Mouse (Mus musculus) MEL (cell line): ENCODE results near the gene Kcnt2. TPM values are rescaled to one million over a fixed set of nuclear protein-coding genes. Genes with fewer than 3 reads are reported as not detected.

Experiments used
- DNase-seq: peaks from one replicate; pipeline ENCODE4 v3.0.0; 2011; ENCODE audit warnings: low read depth, low spot score
- H3K27ac ChIP-seq: 2 replicates; pipeline ENCODE4 v1.5.1; 2012; ENCODE audit warnings: low read depth, mild to moderate bottlenecking, control low read depth, low read length, moderate library complexity; ENCODE audit not compliant: control insufficient read depth
- H3K27me3 ChIP-seq, 2 experiments: fragments of 150-350 bp in 1 of 2; sonication (generic) in 1 of 2; 2 replicates each; pipeline ENCODE4 v1.6.1; 2012; ENCODE audit warnings: low read length in 2 of 2, mild to moderate bottlenecking in 2 of 2, improper control_type of control experiment in 1 of 2, moderate library complexity in 1 of 2; ENCODE audit not compliant: insufficient read depth in 2 of 2, control insufficient read depth in 1 of 2
- H3K36me3 ChIP-seq, 2 experiments: 2 replicates each; pipeline ENCODE4 v1.6.1; 2012 to 2014; ENCODE audit warnings: low read length in 2 of 2, improper control_type of control experiment in 1 of 2, inconsistent platforms in 1 of 2, mild to moderate bottlenecking in 1 of 2; ENCODE audit not compliant: insufficient read depth in 2 of 2, control insufficient read depth in 1 of 2
- H3K4me1 ChIP-seq, 2 experiments: fragments of 150-350 bp in 1 of 2; sonication (generic) in 1 of 2; 2 replicates each; pipeline ENCODE4 v1.6.1; 2012; ENCODE audit warnings: low read length in 2 of 2, improper control_type of control experiment in 1 of 2, mild to moderate bottlenecking in 1 of 2; ENCODE audit not compliant: insufficient read depth in 2 of 2, control insufficient read depth in 1 of 2
- H3K4me3 ChIP-seq, 2 experiments: fragments of 150-350 bp in 1 of 2; sonication (generic) in 1 of 2; 2 replicates each; pipeline ENCODE4 v1.5.1; 2012; ENCODE audit warnings: low read depth in 2 of 2, low read length in 2 of 2, mild to moderate bottlenecking in 2 of 2, moderate library complexity in 2 of 2, control low read depth in 1 of 2, improper control_type of control experiment in 1 of 2; ENCODE audit not compliant: control insufficient read depth in 1 of 2, insufficient read depth in 1 of 2
- H3K79me2 ChIP-seq: 2 replicates; pipeline ENCODE4 v1.6.1; 2012; ENCODE audit warnings: mild to moderate bottlenecking, low read length, moderate library complexity; ENCODE audit not compliant: control insufficient read depth, poor library complexity, insufficient read depth
- H3K9ac ChIP-seq: 2 replicates; pipeline ENCODE4 v1.6.1; 2012; ENCODE audit warnings: low read depth, mild to moderate bottlenecking, control low read depth, low read length, moderate library complexity; ENCODE audit not compliant: control insufficient read depth, poor library complexity, severe bottlenecking
- H3K9me3 ChIP-seq: fragments of 150-350 bp; sonication (generic); replicated peaks from 2 replicates; pipeline ENCODE4 v1.6.1; 2012; ENCODE audit warnings: mild to moderate bottlenecking, low read length, improper control_type of control experiment, moderate library complexity; ENCODE audit not compliant: insufficient read depth
- CHD1 ChIP-seq: IDR thresholded peaks from 2 replicates; pipeline ENCODE4 v1.6.1; 2012; ENCODE audit warnings: low read depth, mild to moderate bottlenecking, inconsistent platforms, low read length, improper control_type of control experiment
- CTCF ChIP-seq, 3 experiments: IDR thresholded peaks in 2 of 3; conservative IDR thresholded peaks in 1 of 3; 2 replicates each; pipeline ENCODE4 v1.5.1; 2011 to 2012; ENCODE audit warnings: low read length in 3 of 3, low read depth in 2 of 3, mild to moderate bottlenecking in 2 of 3, improper control_type of control experiment in 1 of 3, inconsistent platforms in 1 of 3, mixed read lengths in 1 of 3, moderate library complexity in 1 of 3; ENCODE audit not compliant: control insufficient read depth in 1 of 3, insufficient read depth in 1 of 3, poor library complexity in 1 of 3, severe bottlenecking in 1 of 3
- ELF1 ChIP-seq: IDR thresholded peaks from 2 replicates; pipeline ENCODE4 v1.6.1; 2014; ENCODE audit warnings: low read depth, mild to moderate bottlenecking, inconsistent platforms, low read length, improper control_type of control experiment, moderate library complexity
- EP300 ChIP-seq, 2 experiments: IDR thresholded peaks; 2 replicates each; pipeline ENCODE4 v1.6.1; 2011; ENCODE audit warnings: improper control_type of control experiment in 2 of 2, low read length in 2 of 2, low read depth in 1 of 2, mild to moderate bottlenecking in 1 of 2
- ETS1 ChIP-seq: IDR thresholded peaks from 2 replicates; pipeline ENCODE4 v1.6.1; 2012; ENCODE audit warnings: low read depth, mild to moderate bottlenecking, inconsistent platforms, low read length, improper control_type of control experiment, moderate library complexity
- GABPA ChIP-seq: IDR thresholded peaks from 2 replicates; pipeline ENCODE4 v1.6.1; 2012; ENCODE audit warnings: low read depth, mild to moderate bottlenecking, inconsistent platforms, low read length, improper control_type of control experiment, moderate library complexity
- GATA1 ChIP-seq: IDR thresholded peaks from 2 replicates; pipeline ENCODE4 v1.6.1; 2011; ENCODE audit warnings: low read depth, low read length, improper control_type of control experiment
- HCFC1 ChIP-seq: IDR thresholded peaks from 2 replicates; pipeline ENCODE4 v1.6.1; 2012; ENCODE audit warnings: low read depth, mild to moderate bottlenecking, inconsistent platforms, low read length, improper control_type of control experiment, moderate library complexity
- KAT2A ChIP-seq: conservative IDR thresholded peaks from 2 replicates; pipeline ENCODE4 v1.6.1; 2012; ENCODE audit warnings: low read depth, low read length, improper control_type of control experiment, inconsistent platforms
- MAFK ChIP-seq: IDR thresholded peaks from 2 replicates; pipeline ENCODE4 v1.6.1; 2011; ENCODE audit warnings: low read depth, mild to moderate bottlenecking, low read length, improper control_type of control experiment, borderline replicate concordance
- MAZ ChIP-seq: IDR thresholded peaks from 2 replicates; pipeline ENCODE4 v1.6.1; 2012; ENCODE audit warnings: low read depth, mild to moderate bottlenecking, inconsistent platforms, low read length, improper control_type of control experiment
- MXI1 ChIP-seq: IDR thresholded peaks from 2 replicates; pipeline ENCODE4 v1.6.1; 2011; ENCODE audit warnings: mild to moderate bottlenecking, low read depth, low read length, improper control_type of control experiment
- MYB ChIP-seq: IDR thresholded peaks from 2 replicates; pipeline ENCODE4 v1.6.1; 2011; ENCODE audit warnings: mild to moderate bottlenecking, low read depth, low read length, improper control_type of control experiment
- POLR2A ChIP-seq, 2 experiments: IDR thresholded peaks; 2 replicates each; pipeline ENCODE4 v1.6.1; 2011 to 2012; ENCODE audit warnings: low read length in 2 of 2, mild to moderate bottlenecking in 2 of 2, control low read depth in 1 of 2, improper control_type of control experiment in 1 of 2, low read depth in 1 of 2, moderate library complexity in 1 of 2; ENCODE audit not compliant: control insufficient read depth in 1 of 2, insufficient read depth in 1 of 2, poor library complexity in 1 of 2
- POLR2AphosphoS2 ChIP-seq: IDR thresholded peaks from 2 replicates; pipeline ENCODE4 v1.6.1; 2011; ENCODE audit warnings: low read length, improper control_type of control experiment
- POLR2AphosphoS5 ChIP-seq: IDR thresholded peaks from 2 replicates; pipeline ENCODE4 v1.6.1; 2012; ENCODE audit warnings: low read depth, borderline replicate concordance, mild to moderate bottlenecking, inconsistent platforms, low read length, moderate library complexity, mixed read lengths
- TAL1 ChIP-seq: IDR thresholded peaks from 2 replicates; pipeline ENCODE4 v1.6.1; 2012; ENCODE audit warnings: mild to moderate bottlenecking, inconsistent platforms, low read length, moderate library complexity, mixed read lengths
- TCF12 ChIP-seq: IDR thresholded peaks from 2 replicates; pipeline ENCODE4 v1.6.1; 2014; ENCODE audit warnings: low read depth, mild to moderate bottlenecking, inconsistent platforms, low read length, improper control_type of control experiment, moderate library complexity
- polyA plus RNA-seq, 2 experiments: library from polyadenylated mRNA; stranded (reverse) in 1 of 2; unstranded in 1 of 2; fragments of >175 nt in 1 of 2; fragments of >200 nt in 1 of 2; gene quantifications; 2 replicates each; pipeline versions ENCODE4 v1.2.1 to v1.2.4; 2012; ENCODE audit warnings: low replicate concordance in 2 of 2, low read depth in 1 of 2; ENCODE audit not compliant: insufficient read length in 2 of 2, insufficient read depth in 1 of 2, missing spikeins in 1 of 2
- total RNA-seq: library from RNA; depleted of rRNA; stranded (reverse); fragments of 300-350 nt; gene quantifications from 2 replicates; pipeline ENCODE4 v1.2.3, GENCODE M21; 2012

The Kcnt2 gene
- total and polyA plus RNA-seq, 3 experiments, result not detected

GRCm38 (mm10) chr1:140415761-140416160, 169.8 kb downstream of the Kcnt2 start:
- Histone ChIP-seq H3K4me3 (no peak overlapping the region), H3K4me1 (no peaks in the 10 kb centered on the region), H3K27ac (no peak overlapping the region), H3K27me3 (no peaks in the 10 kb centered on the region), H3K9me3 (no peaks in the 10 kb centered on the region), H3K79me2 (no peaks in the 10 kb centered on the region), H3K36me3 (no peaks in the 10 kb centered on the region), H3K9ac (no peak overlapping the region)
- no peak for DNase-seq
- TF ChIP-seq CHD1 (no peak), MXI1 (no peak), KAT2A (no peak), ELF1 (no peak), POLR2AphosphoS2 (no peak)

GRCm38 (mm10) chr1:140422954-140423353, 177.0 kb downstream of the Kcnt2 start:
- H3K27me3 ChIP-seq, result no peaks in the 10 kb centered on the region
- no peak overlapping the region for H3K9ac ChIP-seq
- TF ChIP-seq CHD1 (no peak), MAFK (no peak), ETS1 (no peak), EP300 (IDR thresholded peaks at IDR 0.05; ENCODE audit: low read depth in 1 of 2, low read length in 2 of 2) (no peak), GATA1 (no peak), POLR2AphosphoS5 (no peak), TAL1 (no peak), GABPA (no peak), TCF12 (no peak), HCFC1 (no peak), MYB (no peak), MXI1 (no peak), MAZ (no peak), POLR2A (IDR thresholded peaks at IDR 0.05; ENCODE audit: control insufficient read depth in 1 of 2, insufficient read depth in 1 of 2, low read depth in 1 of 2, low read length in 2 of 2, poor library complexity in 1 of 2) (no peak), CTCF (IDR thresholded peaks at IDR 0.05 in 2 of 3, conservative IDR thresholded peaks at IDR 0.05 in 1 of 3; ENCODE audit: control insufficient read depth in 1 of 3, insufficient read depth in 1 of 3, low read depth in 2 of 3, low read length in 3 of 3, poor library complexity in 1 of 3, severe bottlenecking in 1 of 3) (no peak), POLR2AphosphoS2 (no peak), KAT2A (no peak)
- H3K9me3 ChIP-seq, result no peaks in the 10 kb centered on the region
- no peaks in the 10 kb centered on the region for H3K79me2 ChIP-seq
- H3K4me1 ChIP-seq, result no peaks in the 10 kb centered on the region; a peak in 1 of 4 replicates
- H3K27ac ChIP-seq, result no peak overlapping the region
- DNase-seq, result no peak
- no peak overlapping the region for H3K4me3 ChIP-seq
- H3K36me3 ChIP-seq, result no peaks in the 10 kb centered on the region
